8 mouse cellular contexts compared by ENCODE assay signal in the genomic region with DNA sequence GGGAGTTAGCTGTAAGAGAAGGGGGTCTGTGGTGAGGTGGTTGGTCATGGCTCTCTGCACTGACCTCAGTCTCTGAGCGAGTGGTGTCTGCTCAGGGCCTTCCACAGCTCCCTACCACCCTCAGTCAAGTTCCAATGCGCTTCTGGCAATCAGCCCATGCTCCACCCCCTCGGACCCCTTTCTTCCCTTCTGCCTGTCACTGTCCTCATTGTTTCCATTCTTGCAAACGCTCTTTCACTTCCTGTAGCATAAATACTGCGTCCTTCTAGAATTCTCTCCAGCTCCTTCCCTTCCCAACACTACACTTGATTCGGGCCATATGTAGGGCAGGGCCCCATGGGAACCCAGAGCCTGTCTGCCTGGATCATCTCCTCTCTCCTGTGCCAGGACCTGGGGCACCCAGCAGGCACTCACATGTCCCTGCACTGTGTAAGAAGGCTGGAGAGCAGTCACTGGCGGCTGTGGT. TPM values are rescaled to one million over a fixed set of nuclear protein-coding genes. Genes with fewer than 3 reads are reported as not detected.
DNase-seq lines count a peak whose midpoint lies in the region; ATAC-seq and TF ChIP-seq lines count a peak whose summit lies in the region.

No protein-coding gene starts in this region.

- no peaks in the 10 kb centered on the region for H3K36me3 ChIP-seq in lung, embryonic 15.5 days
- H3K36me3 ChIP-seq in embryonic facial prominence, embryonic 12.5 days, result no peaks in the 10 kb centered on the region
- H3K36me3 ChIP-seq in hindbrain, embryonic 16.5 days (ENCODE audit: control insufficient read depth, insufficient read depth, low read length), result no peaks in the 10 kb centered on the region
- no peaks in the 10 kb centered on the region for H3K36me3 ChIP-seq in midbrain, embryonic 14.5 days (ENCODE audit: control insufficient read depth, insufficient read depth, low read length)

- peak; percentile 55; the same call in 1 of the 2 replicates for ATAC-seq in lung, embryonic 15.5 days (ENCODE audit: borderline replicate concordance, extremely low read depth, low FRiP score, low TSS enrichment)
- ATAC-seq in embryonic facial prominence, embryonic 12.5 days (ENCODE audit: insufficient number of reproducible peaks, insufficient read depth, low FRiP score, low TSS enrichment), result peak; percentile 36; the same call in 1 of the 2 replicates
- peak; percentile 66 for ATAC-seq in hindbrain, embryonic 16.5 days
- ATAC-seq in midbrain, embryonic 14.5 days (ENCODE audit: low FRiP score, low TSS enrichment), result peak; percentile 62

- H3K4me1 ChIP-seq in lung, embryonic 15.5 days, result peaks cover 16% of the 10 kb centered on the region
- H3K4me1 ChIP-seq in embryonic facial prominence, embryonic 12.5 days, result peaks cover 8% of the 10 kb centered on the region
- peaks cover 7% of the 10 kb centered on the region for H3K4me1 ChIP-seq in hindbrain, embryonic 16.5 days (ENCODE audit: control insufficient read depth, insufficient read depth, low read depth, low read length)
- H3K4me1 ChIP-seq in midbrain, embryonic 14.5 days (ENCODE audit: control insufficient read depth, insufficient read depth, low read length), result peaks cover 6% of the 10 kb centered on the region; the same call in 1 of the 2 replicates

- H3K4me3 ChIP-seq in lung, embryonic 15.5 days, result peak overlapping the region; percentile 11
- peak overlapping the region; percentile 18 for H3K4me3 ChIP-seq in embryonic facial prominence, embryonic 12.5 days
- peak overlapping the region; percentile 24 for H3K4me3 ChIP-seq in hindbrain, embryonic 16.5 days (ENCODE audit: low read length)
- peak overlapping the region; percentile 16; the same call in 1 of the 2 replicates for H3K4me3 ChIP-seq in midbrain, embryonic 14.5 days (replicated peaks; ENCODE audit: low read depth, low read length)
- H3K4me3 ChIP-seq in left cerebral cortex, adult 2 months, result no peak overlapping the region

- H3K27ac ChIP-seq in lung, embryonic 15.5 days, result no peak overlapping the region
- 0 out of 2 replicates have a peak overlapping the region, but pooled peaks have one; percentile 6 for H3K27ac ChIP-seq in embryonic facial prominence, embryonic 12.5 days
- H3K27ac ChIP-seq in hindbrain, embryonic 16.5 days (ENCODE audit: low read depth, low read length), result no peak overlapping the region
- no peak overlapping the region for H3K27ac ChIP-seq in midbrain, embryonic 14.5 days (replicated peaks; ENCODE audit: low read depth, low read length)
- H3K27ac ChIP-seq in left cerebral cortex, adult 2 months, result no peak overlapping the region

- DNase-seq in lung, postnatal 25 days (ENCODE audit: low spot score), result no peak
- DNase-seq in midbrain, embryonic 14.5 days, result peak; percentile 64
- no peak for DNase-seq in Muller cell, postnatal 12 days (ENCODE audit: inconsistent ontology term)
- DNase-seq in left cerebral cortex, adult 2 months (ENCODE audit: extremely low spot score in 1 of 2, low spot score in 2 of 2), result no peak
- no peak for DNase-seq in left cerebral cortex, postnatal 14 days (ENCODE audit: low spot score in 2 of 2)

- no peak overlapping the region for H3K9ac ChIP-seq in lung, embryonic 15.5 days
- no peak overlapping the region for H3K9ac ChIP-seq in embryonic facial prominence, embryonic 12.5 days
- peak overlapping the region; percentile 23; the same call in 1 of the 2 replicates for H3K9ac ChIP-seq in hindbrain, embryonic 16.5 days (ENCODE audit: low read depth, low read length)
- no peak overlapping the region for H3K9ac ChIP-seq in midbrain, embryonic 14.5 days (replicated peaks; ENCODE audit: low read length)

- 12% methylated on average over 7 of the region's 7 CpGs for WGBS in lung, embryonic 15.5 days
- 17% methylated on average over 7 of the region's 7 CpGs for WGBS in embryonic facial prominence, embryonic 12.5 days
- 15% methylated on average over 7 of the region's 7 CpGs for WGBS in hindbrain, embryonic 16.5 days
- 20% methylated on average over 7 of the region's 7 CpGs for WGBS in midbrain, embryonic 14.5 days

- no peaks in the 10 kb centered on the region for H3K27me3 ChIP-seq in lung, embryonic 15.5 days
- H3K27me3 ChIP-seq in embryonic facial prominence, embryonic 12.5 days, result 0 out of 2 replicates have a peak, but pooled peaks cover under 1% of the 10 kb centered on the region
- H3K27me3 ChIP-seq in hindbrain, embryonic 16.5 days (replicated peaks; ENCODE audit: control insufficient read depth, insufficient read depth, low read length), result no peaks in the 10 kb centered on the region; the same call in 1 of the 2 replicates
- H3K27me3 ChIP-seq in midbrain, embryonic 14.5 days (ENCODE audit: control insufficient read depth, insufficient read depth, low read length), result no peaks in the 10 kb centered on the region

- peak overlapping the region; percentile 60 for H3K4me2 ChIP-seq in lung, embryonic 15.5 days
- peak overlapping the region; percentile 49 for H3K4me2 ChIP-seq in embryonic facial prominence, embryonic 12.5 days (replicated peaks)
- H3K4me2 ChIP-seq in hindbrain, embryonic 16.5 days (ENCODE audit: low read length), result peak overlapping the region; percentile 63
- peak overlapping the region; percentile 53 for H3K4me2 ChIP-seq in midbrain, embryonic 14.5 days (ENCODE audit: low read length)

- intact Hi-C loops in left cerebral cortex, adult 2 months (cut with DNase I), result loop anchor here (1.0 to 2.0 kb wide), 2 partner anchors 362 to 385 kb away; no protein-coding TSS in a partner anchor
- intact Hi-C loops in left cerebral cortex, postnatal 14 days (cut with DNase I), result loop anchor here (2.0 to 5.0 kb wide), 3 partner anchors 102 to 386 kb away; no protein-coding TSS in a partner anchor

- TF ChIP-seq CTCF in left cerebral cortex, adult 2 months (IDR thresholded peaks at IDR 0.05), result no peak

- H3K9me3 ChIP-seq in lung, embryonic 15.5 days, result no peaks in the 10 kb centered on the region
- no peaks in the 10 kb centered on the region for H3K9me3 ChIP-seq in embryonic facial prominence, embryonic 12.5 days
- no peaks in the 10 kb centered on the region for H3K9me3 ChIP-seq in hindbrain, embryonic 16.5 days (ENCODE audit: control insufficient read depth, low read length)
- no peaks in the 10 kb centered on the region for H3K9me3 ChIP-seq in midbrain, embryonic 14.5 days (ENCODE audit: control insufficient read depth, low read length)

RNA-seq across cellular contexts. Expression of gene Dab2ip, which starts 12.9 kb away (rescaled TPM):
- 54.2 and 60.2 TPM in 2 replicates for polyA plus RNA-seq in lung, embryonic 15.5 days (2015; fragmentation: Nextera tagmentation; extraction: Ambion mirVana)
- polyA plus RNA-seq in embryonic facial prominence, embryonic 12.5 days (2016; fragmentation: Nextera tagmentation; extraction: Ambion mirVana), result 61.0 and 73.7 TPM in 2 replicates
- polyA plus RNA-seq in hindbrain, embryonic 16.5 days (2015; fragmentation: Nextera tagmentation; extraction: Ambion mirVana), result 27.6 and 33.9 TPM in 2 replicates
- 46.4 and 50.6 TPM in 2 replicates for polyA plus RNA-seq in midbrain, embryonic 14.5 days (2014; fragmentation: Nextera tagmentation; extraction: Ambion mirVana)
- 100 to 1,000 TPM; 144 to 152 TPM for total RNA-seq in left cerebral cortex, adult 2 months (2021)
- total RNA-seq in left cerebral cortex, postnatal 14 days (2021), result 100 to 1,000 TPM; 155 to 169 TPM
